Mouse (Mus musculus): ENCODE data around the gene Gm11037.

DNA sequence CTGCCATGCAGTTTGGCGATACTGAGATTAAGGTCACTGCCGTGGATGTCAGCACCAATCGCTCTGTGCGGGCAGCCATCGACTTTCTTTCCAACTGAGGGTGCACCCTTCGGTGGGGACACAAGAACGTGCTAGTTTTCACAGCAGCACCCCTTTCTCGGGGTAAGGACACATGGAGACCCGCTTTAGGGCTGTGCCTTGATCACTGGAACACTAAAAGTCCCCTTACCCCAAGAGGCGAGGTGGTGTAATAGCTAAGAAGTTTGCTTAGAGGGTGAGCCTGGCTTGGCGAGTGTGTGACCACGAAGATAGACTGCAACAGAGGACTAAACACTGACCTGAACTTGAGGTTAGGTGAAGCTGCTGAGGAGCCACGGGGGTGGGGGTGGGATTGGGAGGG, 11.8 kb downstream of the Gm11037 start:
- TF ChIP-seq CTCF (IDR thresholded peaks at IDR 0.05; ENCODE audit: borderline replicate concordance, insufficient read depth, low read length) (no peak), POLR2A (IDR thresholded peaks at IDR 0.05; ENCODE audit: low read depth, low read length) (no peak)

Measured in embryonic fibroblast, embryonic 13.5 days (primary cell).